Mouse (Mus musculus) cerebellum, adult (tissue): ENCODE data around the gene Mettl13.

ENCODE experiments used
- ATAC-seq: cut with Nextera tagmentation; 2 replicates; pipeline ENCODE4 v1.9.2; 2017; ENCODE audit warnings: mild to moderate bottlenecking, moderate library complexity, mixed read lengths; ENCODE audit not compliant: insufficient number of reproducible peaks, low FRiP score, low TSS enrichment

Mettl13 gene

GRCm38 (mm10) chr1:162533766-162534560, 14.4 kb downstream of the Mettl13 start:
- ATAC-seq: no peak

- ATAC-seq: no peak
These were observed 16.0 kb downstream of the Mettl13 start for GRCm38 (mm10) chr1:162532330-162532729.

GRCm38 (mm10) chr1:162531584-162531983, 16.8 kb downstream of the Mettl13 start:
- ATAC-seq: no peak

- ATAC-seq: no peak
These were observed 17.7 kb downstream of the Mettl13 start for GRCm38 (mm10) chr1:162530666-162531065.

GRCm38 (mm10) chr1:162529651-162530050, 18.7 kb downstream of the Mettl13 start:
- ATAC-seq: no peak

- no peak for ATAC-seq
These were observed 33.2 kb downstream of the Mettl13 start for GRCm38 (mm10) chr1:162515116-162515515.

- no peak for ATAC-seq
These were observed 38.4 kb downstream of the Mettl13 start for GRCm38 (mm10) chr1:162510013-162510356.

GRCm38 (mm10) chr1:162509329-162510012, 38.9 kb downstream of the Mettl13 start:
- ATAC-seq: no peak

GRCm38 (mm10) chr1:162508211-162509005, 39.9 kb downstream of the Mettl13 start:
- no peak for ATAC-seq

- no peak for ATAC-seq
These were observed 41.8 kb downstream of the Mettl13 start for GRCm38 (mm10) chr1:162506516-162506915.

- ATAC-seq: no peak
These were observed 42.7 kb downstream of the Mettl13 start for GRCm38 (mm10) chr1:162505649-162506048.
